Mouse (Mus musculus): ENCODE measurements at regions not wholly inside any gene's neighbourhood (a gene's known extent, or its start where the extent isn't known, plus 50 kb on each side); places are given as distances from the start of the nearest gene placed in this dataset.

GRCm38 (mm10) chr2:57613243-57613642, 375.8 kb downstream of the Gpd2 start:
- peak; percentile 14 for DNase-seq

GRCm38 (mm10) chr2:57614587-57614991, 377.2 kb downstream of the Gpd2 start:
- no peak for DNase-seq

- DNase-seq: no peak
These were observed 379.2 kb downstream of the Gpd2 start for GRCm38 (mm10) chr2:57616525-57617225.

- no peak for DNase-seq
These were observed 379.8 kb downstream of the Gpd2 start for GRCm38 (mm10) chr2:57617258-57617657.

GRCm38 (mm10) chr2:57644117-57644516, 353.6 kb upstream of the Galnt5 start:
- peak; percentile 11 for DNase-seq

- DNase-seq: no peak
These were observed 353.1 kb upstream of the Galnt5 start for GRCm38 (mm10) chr2:57644541-57644940.

GRCm38 (mm10) chr2:57649002-57649401, 348.7 kb upstream of the Galnt5 start:
- no peak for DNase-seq

GRCm38 (mm10) chr2:57657409-57657808, 340.3 kb upstream of the Galnt5 start:
- no peak for DNase-seq

GRCm38 (mm10) chr2:57661838-57662237, 335.8 kb upstream of the Galnt5 start:
- no peak for DNase-seq

GRCm38 (mm10) chr2:57672007-57672643, 325.6 kb upstream of the Galnt5 start:
- DNase-seq: no peak

GRCm38 (mm10) chr2:57689877-57690276, 307.8 kb upstream of the Galnt5 start:
- DNase-seq: no peak

- no peak for DNase-seq
These were observed 300.5 kb upstream of the Galnt5 start for GRCm38 (mm10) chr2:57696992-57697772.

- peak; percentile 48 for DNase-seq
These were observed 299.0 kb upstream of the Galnt5 start for GRCm38 (mm10) chr2:57698659-57699061.

GRCm38 (mm10) chr2:57699226-57699625, 298.5 kb upstream of the Galnt5 start:
- no peak for DNase-seq

GRCm38 (mm10) chr2:57716754-57717510, 280.8 kb upstream of the Galnt5 start:
- no peak for DNase-seq

Data from adrenal gland, postnatal 14 days (tissue).